In the genomic region with DNA sequence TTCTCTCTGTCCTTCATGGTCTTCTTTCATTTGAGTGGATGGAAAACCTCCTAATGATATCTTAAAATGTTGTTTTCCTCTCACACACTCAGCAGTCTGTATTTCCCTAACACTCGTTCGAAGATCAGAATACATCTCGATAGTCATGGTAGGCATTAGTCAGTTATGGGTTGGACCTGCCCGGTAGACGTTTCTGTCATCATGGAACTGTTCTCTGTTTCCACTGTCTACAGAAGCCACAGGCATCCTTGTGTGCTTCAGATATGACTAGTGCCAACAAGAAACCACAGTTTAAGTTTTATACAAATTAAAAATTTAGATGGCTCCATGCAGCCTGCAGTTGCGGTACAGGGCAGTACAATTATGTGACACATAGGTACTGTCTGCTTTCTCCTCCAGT, we compare ENCODE assay signal across 23 mouse cellular contexts. TPM values are rescaled to one million over a fixed set of nuclear protein-coding genes. Genes with fewer than 3 reads are reported as not detected.
DNase-seq lines count a peak whose midpoint lies in the region; ATAC-seq lines count a peak whose summit lies in the region.
"Had no signal": no experiment of that assay in that cellular context is flagged by ENCODE, and none has a peak within 500 bp of the region (broad histone marks: within the 10 kb centered on the region; RNA-seq: fewer than 3 reads in every experiment).

No protein-coding gene starts in this region.

- ATAC-seq in CD4-positive, CD25-positive, alpha-beta regulatory T cell, adult 4 months: peak; percentile 78
- ATAC-seq: forebrain, embryonic 14.5 days; forebrain, postnatal 0 days; intestine, embryonic 16.5 days; Patski had no signal

- intact Hi-C loops in heart, postnatal 36 days (cut with DNase I): no loop called here

- DNase-seq in heart, adult 11 months: peak; percentile 66
- no peak for DNase-seq in heart, postnatal 36 days
- peak; percentile 51 for DNase-seq in induced T-regulatory cell, adult 2 months (ENCODE audit: low read depth)
- DNase-seq in right cerebral cortex, postnatal 4 days: no peak
- no peak for DNase-seq in lung, postnatal 25 days (ENCODE audit: low spot score)
- DNase-seq: adrenal gland, adult 8-10 months; adrenal gland, postnatal 25 days; cerebellum, adult 18-20 months; cerebellum, adult 9-11 months; cerebellum, postnatal 25 days; forebrain, postnatal 0 days; gastrocnemius, adult 2 months; gastrocnemius, postnatal 14 days; heart, adult 2 months; heart, postnatal 14 days; kidney, adult 18-20 months had no signal

RNA-seq across cellular contexts. Expression of a gene that starts 46.7 kb away (rescaled TPM):
- 10 to 100 TPM; 18.1 to 22.0 TPM for total RNA-seq in heart, postnatal 36 days (2021)
- 10 to 100 TPM in 1 of 2 experiments, 1 to 10 TPM in 1; 9.9 to 11.4 TPM for polyA plus RNA-seq in CD4-positive, CD25-positive, alpha-beta regulatory T cell, adult 4 months (2017; shearing (Covaris generic))

RNA-seq across cellular contexts. Expression of a gene that starts 54.8 kb away (rescaled TPM):
- under 1 TPM; 0.57 to 0.67 TPM for total RNA-seq in heart, postnatal 36 days (2021)
- not detected for polyA plus RNA-seq in CD4-positive, CD25-positive, alpha-beta regulatory T cell, adult 4 months (2017; shearing (Covaris generic))
- total RNA-seq: common myeloid progenitor, adult 5-6 weeks; hematopoietic stem cell, adult 5-6 weeks had no signal
- polyA plus RNA-seq: G1E had no signal

Comparison
In these comparisons a context has a peak if more than half of its experiments do, and no peak if none do; other contexts are left out.
1. DNase-seq: peak in heart, adult 11 months (single experiment) and induced T-regulatory cell, adult 2 months (single experiment); none in heart, postnatal 36 days (0 of 2), right cerebral cortex, postnatal 4 days (single experiment) and lung, postnatal 25 days (single experiment).